Mouse (Mus musculus): Measurements from ENCODE around the gene Nhlrc1. TPM values are rescaled to one million over a fixed set of nuclear protein-coding genes. Genes with fewer than 3 reads are reported as not detected.

The Nhlrc1 gene
- polyA plus RNA-seq, 1 experiment: 1.0 TPM

DNA sequence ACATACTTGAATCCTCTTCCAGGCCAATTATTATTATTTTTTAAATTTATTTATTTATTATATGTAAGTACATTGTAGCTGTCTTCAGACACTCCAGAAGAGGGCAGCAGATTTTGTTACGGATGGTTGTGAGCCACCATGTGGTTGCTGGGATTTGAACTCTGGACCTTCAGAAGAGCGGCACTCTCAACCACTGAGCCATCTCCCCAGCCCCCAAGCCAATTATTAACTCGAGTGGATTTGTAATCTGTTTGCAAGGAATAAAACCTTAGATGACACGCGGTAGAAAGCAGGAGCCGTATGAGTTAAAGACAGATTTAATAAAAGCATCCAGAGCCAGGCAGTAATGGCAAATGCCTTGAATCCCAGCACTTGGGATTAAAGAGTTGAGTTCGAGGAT lies 5.1 kb upstream of the Nhlrc1 start:
- Histone ChIP-seq H3K27ac (ENCODE audit: insufficient read depth, low read length) (no peak overlapping the region), H3K27me3 (ENCODE audit: control insufficient read depth, insufficient read depth, low read length, poor library complexity, severe bottlenecking) (no peaks in the 10 kb centered on the region), H3K9me3 (replicated peaks; ENCODE audit: control insufficient read depth, insufficient read depth, low read length, poor library complexity, severe bottlenecking) (no peaks in the 10 kb centered on the region), H3K36me3 (ENCODE audit: control insufficient read depth, insufficient read depth, low read length, poor library complexity, severe bottlenecking) (no peaks in the 10 kb centered on the region), H3K9ac (ENCODE audit: low read depth, poor library complexity, severe bottlenecking) (no peak overlapping the region), H3K4me3 (ENCODE audit: low read depth, low read length) (no peak overlapping the region), H3K4me1 (ENCODE audit: control insufficient read depth, insufficient read depth, low read length) (no peaks in the 10 kb centered on the region)
- TF ChIP-seq EP300 (IDR thresholded peaks at IDR 0.05; ENCODE audit: insufficient read depth, low read depth, low read length) (no peak), POLR2A (IDR thresholded peaks at IDR 0.05; ENCODE audit: insufficient read depth, low read length) (no peak), CTCF (IDR thresholded peaks at IDR 0.05; ENCODE audit: low read depth, low read length) (no peak)

DNA sequence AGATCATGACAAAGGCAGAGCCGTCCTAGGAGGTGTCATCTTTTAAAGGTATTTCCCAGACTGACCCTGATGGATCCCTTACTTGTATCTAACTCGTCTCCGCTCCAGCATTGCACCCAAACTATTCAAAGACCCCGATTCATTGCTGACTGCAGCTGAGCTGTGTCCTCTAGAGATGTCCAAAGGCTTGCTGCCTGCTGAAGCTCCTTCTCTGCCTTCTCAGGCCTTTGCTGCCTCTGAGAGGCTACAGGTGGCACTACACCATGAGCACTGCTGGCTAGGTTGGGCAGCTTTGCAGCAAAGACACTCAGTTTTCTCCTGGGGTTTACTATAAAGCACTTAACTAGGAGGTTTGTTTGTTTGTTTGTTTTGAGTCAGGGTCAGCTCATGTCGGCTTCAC lies 2.6 kb upstream of the Nhlrc1 start:
- Histone ChIP-seq H3K36me3 (ENCODE audit: control insufficient read depth, insufficient read depth, low read length, poor library complexity, severe bottlenecking) (no peaks in the 10 kb centered on the region), H3K9ac (ENCODE audit: low read depth, poor library complexity, severe bottlenecking) (no peak overlapping the region), H3K4me1 (ENCODE audit: control insufficient read depth, insufficient read depth, low read length) (no peaks in the 10 kb centered on the region), H3K27me3 (ENCODE audit: control insufficient read depth, insufficient read depth, low read length, poor library complexity, severe bottlenecking) (no peaks in the 10 kb centered on the region), H3K4me3 (ENCODE audit: low read depth, low read length) (no peak overlapping the region), H3K9me3 (replicated peaks; ENCODE audit: control insufficient read depth, insufficient read depth, low read length, poor library complexity, severe bottlenecking) (peaks cover 12% of the 10 kb centered on the region), H3K27ac (ENCODE audit: insufficient read depth, low read length) (no peak overlapping the region)
- no peak for TF ChIP-seq POLR2A (IDR thresholded peaks at IDR 0.05; ENCODE audit: insufficient read depth, low read length)
- TF ChIP-seq EP300 (IDR thresholded peaks at IDR 0.05; ENCODE audit: insufficient read depth, low read depth, low read length): no peak
- TF ChIP-seq CTCF (IDR thresholded peaks at IDR 0.05; ENCODE audit: low read depth, low read length): peak; percentile 92

DNA sequence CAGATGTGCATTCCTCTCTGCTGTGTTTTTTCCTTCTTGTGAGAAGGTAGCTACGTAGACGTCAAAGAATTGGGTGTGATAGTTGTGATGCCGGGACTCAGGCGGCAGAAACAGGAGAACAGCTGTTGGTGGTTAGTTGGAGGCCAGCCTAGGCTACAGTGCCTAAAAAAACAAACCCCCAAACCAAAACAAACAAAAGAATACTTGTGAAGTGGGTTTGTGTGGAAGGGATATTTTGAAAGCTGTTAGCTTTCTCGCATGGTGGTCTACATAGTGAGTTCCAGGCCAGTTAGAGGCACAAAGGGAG lies 498 bp upstream of the Nhlrc1 start:
- Histone ChIP-seq H3K27ac (ENCODE audit: insufficient read depth, low read length) (no peak overlapping the region), H3K36me3 (ENCODE audit: control insufficient read depth, insufficient read depth, low read length, poor library complexity, severe bottlenecking) (no peaks in the 10 kb centered on the region), H3K9ac (ENCODE audit: low read depth, poor library complexity, severe bottlenecking) (no peak overlapping the region), H3K4me1 (ENCODE audit: control insufficient read depth, insufficient read depth, low read length) (no peaks in the 10 kb centered on the region), H3K27me3 (ENCODE audit: control insufficient read depth, insufficient read depth, low read length, poor library complexity, severe bottlenecking) (no peaks in the 10 kb centered on the region), H3K4me3 (ENCODE audit: low read depth, low read length) (no peak overlapping the region), H3K9me3 (replicated peaks; ENCODE audit: control insufficient read depth, insufficient read depth, low read length, poor library complexity, severe bottlenecking) (peaks cover 30% of the 10 kb centered on the region)
- no peak for TF ChIP-seq CTCF (IDR thresholded peaks at IDR 0.05; ENCODE audit: low read depth, low read length)
- TF ChIP-seq EP300 (IDR thresholded peaks at IDR 0.05; ENCODE audit: insufficient read depth, low read depth, low read length): no peak
- no peak for TF ChIP-seq POLR2A (IDR thresholded peaks at IDR 0.05; ENCODE audit: insufficient read depth, low read length)

DNA sequence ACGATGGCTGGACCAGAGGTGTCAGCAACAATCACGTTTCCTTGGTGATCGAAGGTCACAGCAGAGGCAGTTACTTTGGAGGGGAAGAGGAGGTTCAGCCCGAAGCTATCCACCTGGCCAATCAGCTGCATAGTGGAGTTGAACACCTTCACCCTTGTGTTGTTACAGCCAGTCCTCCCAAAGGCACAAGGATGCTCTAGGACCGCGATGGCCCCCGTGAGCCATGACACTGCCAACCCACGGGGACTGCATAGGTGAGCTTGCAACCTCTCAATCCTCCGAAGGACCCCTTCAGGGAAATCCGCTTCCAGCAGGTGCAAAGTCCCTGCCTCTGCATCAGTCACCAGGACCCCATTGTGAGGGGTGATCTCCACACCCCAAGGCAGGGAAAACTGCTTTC lies 910 bp downstream of the Nhlrc1 start:
- no peak overlapping the region; the same call in 1 of the 2 replicates for H3K4me3 ChIP-seq (ENCODE audit: low read depth, low read length)
- H3K4me1 ChIP-seq (ENCODE audit: control insufficient read depth, insufficient read depth, low read length): no peaks in the 10 kb centered on the region
- TF ChIP-seq EP300 (IDR thresholded peaks at IDR 0.05; ENCODE audit: insufficient read depth, low read depth, low read length) (no peak), CTCF (IDR thresholded peaks at IDR 0.05; ENCODE audit: low read depth, low read length) (no peak), POLR2A (IDR thresholded peaks at IDR 0.05; ENCODE audit: insufficient read depth, low read length) (no peak)
- H3K9ac ChIP-seq (ENCODE audit: low read depth, poor library complexity, severe bottlenecking): no peak overlapping the region
- H3K27me3 ChIP-seq (ENCODE audit: control insufficient read depth, insufficient read depth, low read length, poor library complexity, severe bottlenecking): no peaks in the 10 kb centered on the region
- peaks cover 42% of the 10 kb centered on the region for H3K9me3 ChIP-seq (replicated peaks; ENCODE audit: control insufficient read depth, insufficient read depth, low read length, poor library complexity, severe bottlenecking)
- H3K36me3 ChIP-seq (ENCODE audit: control insufficient read depth, insufficient read depth, low read length, poor library complexity, severe bottlenecking): no peaks in the 10 kb centered on the region
- H3K27ac ChIP-seq (ENCODE audit: insufficient read depth, low read length): no peak overlapping the region

DNA sequence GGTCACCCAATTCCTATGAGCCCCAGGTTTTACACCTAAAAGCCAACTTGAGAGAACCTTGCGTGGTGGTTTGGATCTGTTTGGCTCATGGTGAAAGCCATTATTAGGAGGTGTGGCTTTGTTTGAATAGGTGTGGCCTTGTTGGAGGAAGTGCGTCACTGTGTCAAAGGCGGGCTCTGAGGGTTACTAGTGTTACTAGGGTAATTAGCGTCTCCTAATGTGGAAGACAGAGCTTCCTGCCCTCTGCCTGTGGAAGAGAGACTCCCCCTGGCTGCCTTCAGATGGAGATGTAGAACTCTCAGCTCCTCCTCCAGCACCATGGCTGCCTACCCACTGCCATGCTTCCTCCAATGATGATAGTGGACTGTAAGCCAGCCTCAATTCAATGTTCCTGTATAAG lies 13.1 kb downstream of the Nhlrc1 start:
- Histone ChIP-seq H3K9me3 (replicated peaks; ENCODE audit: control insufficient read depth, insufficient read depth, low read length, poor library complexity, severe bottlenecking) (peaks cover 3% of the 10 kb centered on the region; the same call in 1 of the 2 replicates), H3K27me3 (ENCODE audit: control insufficient read depth, insufficient read depth, low read length, poor library complexity, severe bottlenecking) (no peaks in the 10 kb centered on the region), H3K36me3 (ENCODE audit: control insufficient read depth, insufficient read depth, low read length, poor library complexity, severe bottlenecking) (no peaks in the 10 kb centered on the region), H3K9ac (ENCODE audit: low read depth, poor library complexity, severe bottlenecking) (no peak overlapping the region), H3K4me1 (ENCODE audit: control insufficient read depth, insufficient read depth, low read length) (no peaks in the 10 kb centered on the region), H3K27ac (ENCODE audit: insufficient read depth, low read length) (no peak overlapping the region), H3K4me3 (ENCODE audit: low read depth, low read length) (no peak overlapping the region)
- no peak for TF ChIP-seq EP300 (IDR thresholded peaks at IDR 0.05; ENCODE audit: insufficient read depth, low read depth, low read length)
- no peak for TF ChIP-seq CTCF (IDR thresholded peaks at IDR 0.05; ENCODE audit: low read depth, low read length)
- TF ChIP-seq POLR2A (IDR thresholded peaks at IDR 0.05; ENCODE audit: insufficient read depth, low read length): no peak

DNA sequence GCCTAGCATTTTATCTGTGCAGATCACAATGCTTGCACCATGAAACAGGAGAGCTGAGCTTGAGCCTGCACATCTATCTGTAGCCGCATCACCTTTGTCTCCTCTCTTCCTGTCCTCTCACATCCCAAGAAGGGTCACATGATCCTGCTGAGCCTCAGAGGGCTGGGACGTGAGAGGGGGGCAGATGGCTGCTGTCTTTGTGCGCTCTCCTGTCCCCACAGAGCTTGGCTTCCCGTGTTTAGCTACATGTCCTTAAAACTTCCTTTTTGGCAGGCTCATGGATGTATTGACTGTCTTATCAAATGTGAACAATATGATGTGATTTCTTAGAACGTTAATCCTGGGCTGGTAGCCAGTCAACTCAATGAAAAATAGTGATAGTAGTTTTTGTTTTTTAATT lies 15.2 kb downstream of the Nhlrc1 start:
- H3K36me3 ChIP-seq (ENCODE audit: control insufficient read depth, insufficient read depth, low read length, poor library complexity, severe bottlenecking): no peaks in the 10 kb centered on the region
- H3K27me3 ChIP-seq (ENCODE audit: control insufficient read depth, insufficient read depth, low read length, poor library complexity, severe bottlenecking): no peaks in the 10 kb centered on the region
- H3K9ac ChIP-seq (ENCODE audit: low read depth, poor library complexity, severe bottlenecking): no peak overlapping the region
- no peak overlapping the region for H3K27ac ChIP-seq (ENCODE audit: insufficient read depth, low read length)
- H3K9me3 ChIP-seq (replicated peaks; ENCODE audit: control insufficient read depth, insufficient read depth, low read length, poor library complexity, severe bottlenecking): peaks cover 3% of the 10 kb centered on the region; the same call in 1 of the 2 replicates
- H3K4me3 ChIP-seq (ENCODE audit: low read depth, low read length): no peak overlapping the region
- no peaks in the 10 kb centered on the region for H3K4me1 ChIP-seq (ENCODE audit: control insufficient read depth, insufficient read depth, low read length)
- TF ChIP-seq EP300 (IDR thresholded peaks at IDR 0.05; ENCODE audit: insufficient read depth, low read depth, low read length) (no peak), CTCF (IDR thresholded peaks at IDR 0.05; ENCODE audit: low read depth, low read length) (no peak), POLR2A (IDR thresholded peaks at IDR 0.05; ENCODE audit: insufficient read depth, low read length) (no peak)
